Mouse (Mus musculus): ENCODE data around the gene Mpo. TPM values are rescaled to one million over a fixed set of nuclear protein-coding genes. Genes with fewer than 3 reads are reported as not detected.
A peak's percentile ranks its signal among the peaks of the same experiment; 100 is the strongest.

Gene Mpo
- polyA plus RNA-seq, 1 experiment from 2014 or later: 2.5 TPM

DNA sequence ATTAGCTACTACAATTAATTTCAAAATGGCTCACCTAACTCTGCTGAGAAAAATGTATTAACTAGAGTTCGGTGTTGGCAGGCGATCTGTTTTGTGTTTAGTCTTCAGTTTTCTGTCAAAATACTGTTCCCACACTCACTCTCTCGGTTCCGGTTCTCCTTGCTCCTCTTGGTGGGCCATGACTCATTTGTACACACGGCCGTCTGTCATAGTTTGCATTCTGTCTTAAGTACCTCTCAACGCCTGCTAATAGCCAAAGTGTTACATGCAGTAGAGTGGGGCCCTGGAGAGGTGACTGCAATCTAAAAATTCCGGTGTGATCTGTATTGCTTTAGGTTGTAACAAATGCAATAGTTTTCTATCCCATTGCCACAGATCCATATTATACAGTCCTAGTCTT is 47.3 kb downstream of the Mpo start:
- Histone ChIP-seq H3K4me3 (no peak overlapping the region), H3K27ac (replicated peaks) (no peak overlapping the region), H3K9me3 (replicated peaks) (no peaks in the 10 kb centered on the region), H3K36me3 (no peaks in the 10 kb centered on the region), H3K27me3 (ENCODE audit: low read depth, poor library complexity, severe bottlenecking) (no peaks in the 10 kb centered on the region), H3K4me1 (no peaks in the 10 kb centered on the region)
- DNase-seq (ENCODE audit: low spot score): no peak
- 92% methylated on average over 8 of the region's 8 CpGs for WGBS

DNA sequence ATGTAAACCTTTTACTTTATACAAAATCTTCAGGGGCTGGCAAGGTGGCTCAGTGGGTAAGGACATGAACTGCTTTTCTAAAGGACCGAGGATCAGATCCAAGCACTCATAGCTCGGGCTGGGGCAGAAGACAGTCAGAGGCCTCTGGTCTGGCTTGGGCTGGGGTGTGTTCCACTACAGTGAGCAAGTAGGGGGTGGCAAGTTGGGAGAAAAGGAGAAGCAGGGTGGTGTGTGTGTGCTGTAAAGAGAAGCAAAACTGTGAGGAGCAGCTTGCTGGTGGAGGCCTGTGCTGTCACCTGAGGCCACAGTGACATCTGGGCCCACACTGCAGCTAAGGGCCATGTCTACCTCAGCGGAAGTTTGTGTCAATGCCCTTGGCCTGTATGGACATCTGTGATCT is 48.1 kb downstream of the Mpo start:
- no peaks in the 10 kb centered on the region for H3K9me3 ChIP-seq (replicated peaks)
- no peak overlapping the region for H3K27ac ChIP-seq (replicated peaks)
- H3K4me1 ChIP-seq: no peaks in the 10 kb centered on the region
- H3K27me3 ChIP-seq (ENCODE audit: low read depth, poor library complexity, severe bottlenecking): no peaks in the 10 kb centered on the region
- H3K4me3 ChIP-seq: no peak overlapping the region
- no peak for DNase-seq (ENCODE audit: low spot score)
- no peaks in the 10 kb centered on the region for H3K36me3 ChIP-seq
- WGBS: 89% methylated on average over 3 of the region's 3 CpGs

DNA sequence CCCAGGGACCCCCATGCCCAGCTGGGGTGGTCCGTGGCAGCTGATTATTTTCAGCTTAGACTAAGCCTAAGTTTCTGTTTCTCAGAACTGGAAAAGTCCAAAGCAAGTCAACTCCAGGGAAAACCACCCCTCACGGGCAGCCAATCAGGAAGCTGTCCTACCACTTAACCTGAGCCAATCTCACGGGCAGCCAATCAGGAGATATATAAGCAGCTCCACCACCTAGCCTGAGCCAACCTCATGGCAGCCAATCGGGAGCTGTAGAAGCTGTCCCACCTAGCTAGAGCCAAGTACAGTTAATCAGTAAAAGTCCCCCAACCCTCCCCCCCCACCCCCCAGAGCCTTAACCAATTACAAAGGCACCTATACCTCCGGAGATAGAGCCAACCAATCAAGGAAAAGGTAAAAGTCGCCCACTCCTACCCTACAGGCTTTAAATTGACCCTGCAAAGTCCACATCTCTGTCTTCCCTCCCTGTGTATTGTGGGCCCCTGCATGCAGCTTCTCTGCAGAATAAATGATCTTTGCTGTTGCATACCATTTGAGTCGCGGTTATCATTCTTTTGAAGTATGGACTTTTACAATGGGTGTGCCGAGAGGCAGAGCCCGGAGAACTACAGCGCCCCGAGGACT is 53.7 kb downstream of the Mpo start:
- Histone ChIP-seq H3K27me3 (ENCODE audit: low read depth, poor library complexity, severe bottlenecking) (no peaks in the 10 kb centered on the region), H3K27ac (replicated peaks) (no peak overlapping the region), H3K4me3 (no peak overlapping the region), H3K4me1 (no peaks in the 10 kb centered on the region), H3K36me3 (no peaks in the 10 kb centered on the region), H3K9me3 (replicated peaks) (no peaks in the 10 kb centered on the region)
- WGBS: 85% methylated on average over 12 of the region's 12 CpGs
- DNase-seq (ENCODE audit: low spot score): no peak

DNA sequence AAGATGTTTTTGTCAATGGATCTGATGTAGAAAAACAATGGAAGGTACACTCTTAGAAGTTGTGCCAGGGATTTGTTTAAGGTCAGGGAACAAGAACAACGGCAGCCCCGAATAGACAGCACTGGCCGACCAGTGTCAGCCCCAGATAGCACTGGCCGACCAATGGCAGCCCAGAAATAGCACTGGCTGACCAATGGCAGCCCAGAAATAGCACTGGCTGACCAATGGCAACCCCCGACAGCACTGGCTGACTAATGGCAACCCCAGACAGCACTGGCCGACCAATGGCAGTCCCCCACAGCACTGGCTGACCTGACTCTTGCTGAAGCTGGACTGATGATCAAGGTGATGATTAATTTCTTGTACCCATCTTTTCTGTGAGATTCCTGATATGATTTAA is 54.5 kb downstream of the Mpo start:
- no peaks in the 10 kb centered on the region for H3K36me3 ChIP-seq
- no peaks in the 10 kb centered on the region for H3K9me3 ChIP-seq (replicated peaks)
- peaks cover 5% of the 10 kb centered on the region; the same call in 1 of the 2 replicates for H3K4me1 ChIP-seq
- H3K4me3 ChIP-seq: no peak overlapping the region
- DNase-seq (ENCODE audit: low spot score): no peak
- no peak overlapping the region for H3K27ac ChIP-seq (replicated peaks)
- 79% methylated on average over 6 of the region's 6 CpGs for WGBS
- no peaks in the 10 kb centered on the region for H3K27me3 ChIP-seq (ENCODE audit: low read depth, poor library complexity, severe bottlenecking)

DNA sequence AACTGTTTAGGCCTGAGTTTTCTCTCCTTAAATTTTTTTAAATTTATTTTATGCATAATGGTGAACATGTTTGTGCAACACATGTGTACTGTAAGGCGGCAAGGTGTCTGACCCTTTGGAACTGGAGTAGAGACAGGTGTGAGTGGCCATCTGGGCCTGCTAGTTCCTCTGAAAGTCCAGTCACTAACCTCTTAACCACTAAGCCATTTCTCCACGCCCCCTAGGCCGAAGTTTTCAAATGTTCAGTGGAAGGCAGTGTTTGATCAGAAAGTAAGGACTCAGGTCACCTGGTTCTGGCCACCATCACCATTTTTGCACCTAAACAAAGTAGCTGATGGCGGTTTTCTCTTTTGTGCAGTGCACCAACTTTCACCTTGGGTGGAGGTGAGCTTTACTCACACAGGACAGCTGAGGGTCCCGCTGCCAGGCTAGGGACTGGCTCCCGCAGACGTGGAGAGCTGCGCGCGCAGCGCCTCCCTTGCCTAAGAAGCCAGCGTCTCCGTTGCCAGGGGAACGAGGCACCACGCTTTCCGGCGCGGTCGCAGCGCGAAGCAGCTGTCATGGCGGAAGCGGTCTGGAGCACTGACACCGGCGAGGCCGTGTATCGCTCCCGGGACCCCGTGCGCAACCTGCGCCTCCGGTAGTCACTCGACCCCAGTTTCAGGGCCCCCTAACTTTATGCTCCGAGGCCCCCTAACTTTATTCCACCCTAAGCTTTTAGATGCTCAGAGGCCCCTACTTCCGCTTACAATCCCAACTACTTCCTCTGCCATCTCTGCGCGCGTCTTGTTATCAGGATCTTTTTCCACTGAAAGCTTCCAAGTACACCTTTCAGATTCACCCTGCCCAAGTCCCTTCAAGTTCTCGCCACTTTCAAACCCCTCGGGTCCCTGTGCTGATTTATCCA is 59.6 kb downstream of the Mpo start, which contains the start of gene Mks1:
Gene Mks1, plus strand, starts transcription at position 526 of the 907 bp plus-strand sequence.
- H3K27ac ChIP-seq (replicated peaks): peak within 1 kb of the TSS; percentile 89
- 4% methylated on average over 40 of the region's 40 CpGs for WGBS
- H3K27me3 ChIP-seq (ENCODE audit: low read depth, poor library complexity, severe bottlenecking): no peaks in the 10 kb centered on the region
- H3K4me3 ChIP-seq: peak within 1 kb of the TSS; percentile 76
- no peaks in the 10 kb centered on the region for H3K9me3 ChIP-seq (replicated peaks)
- peaks cover 24% of the 10 kb centered on the region for H3K36me3 ChIP-seq
- peak; percentile 96 for DNase-seq (ENCODE audit: low spot score)
- H3K4me1 ChIP-seq: peaks cover 15% of the 10 kb centered on the region

DNA sequence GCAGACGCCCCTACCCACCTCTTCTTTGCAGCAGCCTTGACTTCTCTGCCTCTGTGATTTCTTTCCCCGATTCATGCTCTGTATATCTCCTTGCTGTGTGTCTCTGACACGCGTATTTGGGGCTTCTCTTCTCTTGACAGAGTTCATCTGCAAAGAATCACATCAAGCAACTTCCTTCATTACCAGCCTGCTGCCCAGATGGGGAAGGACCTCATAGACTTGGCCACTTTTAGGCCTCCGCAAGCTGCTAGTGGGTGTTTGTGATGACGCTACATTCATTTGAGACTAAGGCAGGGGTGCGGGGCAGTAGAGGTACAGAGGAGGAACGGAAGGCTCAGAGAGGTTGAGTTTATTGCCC is 60.2 kb downstream of the Mpo start:
- WGBS: 39% methylated on average over 8 of the region's 8 CpGs
- peak overlapping the region; percentile 89 for H3K27ac ChIP-seq (replicated peaks)
- H3K27me3 ChIP-seq (ENCODE audit: low read depth, poor library complexity, severe bottlenecking): no peaks in the 10 kb centered on the region
- peak overlapping the region; percentile 76 for H3K4me3 ChIP-seq
- H3K9me3 ChIP-seq (replicated peaks): no peaks in the 10 kb centered on the region
- peaks cover 31% of the 10 kb centered on the region for H3K36me3 ChIP-seq
- peaks cover 15% of the 10 kb centered on the region for H3K4me1 ChIP-seq
- no peak for DNase-seq (ENCODE audit: low spot score)

MicroRNAs within 50 kb of the gene (microRNA counts, 519-probe panel; counts per million panel counts)
- microRNA mmu-miR-142-3p: 6,212 counts per million, percentile 56 among the panel's probes with 10 or more counts
- microRNA mmu-miR-142-5p: 5,731 counts per million, percentile 44 among the panel's probes with 10 or more counts

Small RNA genes lying within 50 kb of the gene (microRNA-seq; reads per million reads assigned to microRNA genes)
- gene Mir142 (not detected), gene Mir142b (not detected)

Other genes with a start within 250 kb of the Mpo start
- not detected in 2 replicates for gene Gm11492, start 226.9 kb upstream of the Mpo start, polyA plus RNA-seq (2016; fragmentation: Nextera tagmentation; extraction: Ambion mirVana)
- 10.7 and 11.3 TPM in 2 replicates for gene Sept4, start 224.7 kb upstream of the Mpo start, polyA plus RNA-seq (2016; fragmentation: Nextera tagmentation; extraction: Ambion mirVana)
- gene Mtmr4, start 201.4 kb upstream of the Mpo start, polyA plus RNA-seq (2016; fragmentation: Nextera tagmentation; extraction: Ambion mirVana): 63.5 and 69.8 TPM in 2 replicates
- gene Hsf5, start 176.4 kb upstream of the Mpo start, polyA plus RNA-seq (2016; fragmentation: Nextera tagmentation; extraction: Ambion mirVana): 0.40 and 0.42 TPM in 2 replicates
- 0.95 and 1.3 TPM in 2 replicates for gene Rnf43, start 130.9 kb upstream of the Mpo start, polyA plus RNA-seq (2016; fragmentation: Nextera tagmentation; extraction: Ambion mirVana)
- 157 and 171 TPM in 2 replicates for gene Supt4a, start 56.0 kb upstream of the Mpo start, polyA plus RNA-seq (2016; fragmentation: Nextera tagmentation; extraction: Ambion mirVana)
- gene Tspoap1, start 33.0 kb upstream of the Mpo start, polyA plus RNA-seq (2016; fragmentation: Nextera tagmentation; extraction: Ambion mirVana): 8.2 and 14.7 TPM in 2 replicates
- 0.20 and 0.56 TPM in 2 replicates for gene Lpo, start 34.7 kb downstream of the Mpo start, polyA plus RNA-seq (2016; fragmentation: Nextera tagmentation; extraction: Ambion mirVana)
- 18.1 and 18.8 TPM in 2 replicates for gene Mks1, start 59.6 kb downstream of the Mpo start, polyA plus RNA-seq (2016; fragmentation: Nextera tagmentation; extraction: Ambion mirVana)
- gene Epx, start 82.0 kb downstream of the Mpo start, polyA plus RNA-seq (2016; fragmentation: Nextera tagmentation; extraction: Ambion mirVana): not detected in 2 replicates
- gene Olfr462, start 98.7 kb downstream of the Mpo start, polyA plus RNA-seq (2016; fragmentation: Nextera tagmentation; extraction: Ambion mirVana): not detected in 2 replicates
- not detected in 2 replicates for gene Olfr463, start 103.8 kb downstream of the Mpo start, polyA plus RNA-seq (2016; fragmentation: Nextera tagmentation; extraction: Ambion mirVana)
- gene Olfr464, start 127.4 kb downstream of the Mpo start, polyA plus RNA-seq (2016; fragmentation: Nextera tagmentation; extraction: Ambion mirVana): not detected in 2 replicates
- gene Dynll2, start 194.0 kb downstream of the Mpo start, polyA plus RNA-seq (2016; fragmentation: Nextera tagmentation; extraction: Ambion mirVana): 28.1 and 29.1 TPM in 2 replicates